Mouse (Mus musculus): ENCODE measurements at regions not wholly inside any gene's neighbourhood (a gene's known extent, or its start where the extent isn't known, plus 50 kb on each side); places are given as distances from the start of the nearest gene placed in this dataset.

DNA sequence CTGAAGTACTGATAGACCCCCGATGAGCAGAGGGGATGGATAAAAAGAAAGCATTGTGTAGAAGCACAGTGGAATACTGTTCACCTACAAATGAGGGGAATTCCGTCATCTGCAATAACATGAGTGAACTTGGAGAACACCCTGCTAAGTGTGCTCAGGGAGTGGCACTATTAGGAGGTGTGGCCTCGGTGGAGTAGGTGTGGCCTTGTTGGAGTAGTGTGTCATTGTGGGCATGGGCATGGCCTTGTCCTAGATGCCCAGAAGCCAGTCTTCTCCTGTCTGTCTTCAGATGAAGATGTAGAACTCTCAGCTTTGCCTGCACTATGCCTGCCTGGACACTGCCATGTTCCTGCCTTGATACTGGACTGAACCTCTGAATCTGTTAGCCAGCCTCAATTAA is 86.2 kb upstream of the Kl start:
- H3K27me3 ChIP-seq: no peaks in the 10 kb centered on the region
- 96% methylated on average over 3 of the region's 3 CpGs for WGBS
- H3K27ac ChIP-seq: no peak overlapping the region
- no peak overlapping the region for H3K4me2 ChIP-seq
- H3K9me3 ChIP-seq (replicated peaks): peaks cover 5% of the 10 kb centered on the region; the same call in 1 of the 2 replicates
- no peak overlapping the region for H3K9ac ChIP-seq
- H3K36me3 ChIP-seq: no peaks in the 10 kb centered on the region
- no peaks in the 10 kb centered on the region for H3K4me1 ChIP-seq
- ATAC-seq (replicated peaks; ENCODE audit: low FRiP score): no peak
- no peak overlapping the region for H3K4me3 ChIP-seq (replicated peaks)

- Histone ChIP-seq H3K27me3 (no peaks in the 10 kb centered on the region), H3K9ac (no peak overlapping the region), H3K4me1 (no peaks in the 10 kb centered on the region), H3K36me3 (no peaks in the 10 kb centered on the region), H3K4me3 (replicated peaks) (no peak overlapping the region), H3K4me2 (no peak overlapping the region), H3K27ac (no peak overlapping the region), H3K9me3 (replicated peaks) (peaks cover 5% of the 10 kb centered on the region; the same call in 1 of the 2 replicates)
- ATAC-seq (replicated peaks; ENCODE audit: low FRiP score): no peak
- 56% methylated on average over 4 of the region's 4 CpGs for WGBS
Measured at GRCm38 (mm10) chr5:150869954-150870353, 82.5 kb upstream of the Kl start.

GRCm38 (mm10) chr5:150878805-150879204 is 73.6 kb upstream of the Kl start:
- H3K36me3 ChIP-seq: no peaks in the 10 kb centered on the region
- H3K27ac ChIP-seq: peak overlapping the region; percentile 14; the same call in 1 of the 2 replicates
- H3K4me1 ChIP-seq: peaks cover 19% of the 10 kb centered on the region
- no peak for ATAC-seq (replicated peaks; ENCODE audit: low FRiP score)
- no peak overlapping the region for H3K4me3 ChIP-seq (replicated peaks)
- WGBS: 25% methylated on average over 4 of the region's 4 CpGs
- H3K9me3 ChIP-seq (replicated peaks): no peaks in the 10 kb centered on the region
- no peak overlapping the region for H3K9ac ChIP-seq
- H3K4me2 ChIP-seq: no peak overlapping the region
- H3K27me3 ChIP-seq: no peaks in the 10 kb centered on the region

- Histone ChIP-seq H3K27ac (peak overlapping the region; percentile 64), H3K36me3 (no peaks in the 10 kb centered on the region), H3K4me1 (peaks cover 16% of the 10 kb centered on the region), H3K9me3 (replicated peaks) (0 out of 2 replicates have a peak, but pooled peaks cover 2% of the 10 kb centered on the region), H3K9ac (no peak overlapping the region), H3K4me2 (no peak overlapping the region), H3K4me3 (replicated peaks) (no peak overlapping the region), H3K27me3 (no peaks in the 10 kb centered on the region)
- ATAC-seq (replicated peaks; ENCODE audit: low FRiP score): 0 out of 2 replicates have a peak, but pooled peaks have one; percentile 33
- 63% methylated on average over 2 of the region's 2 CpGs for WGBS
Measured at GRCm38 (mm10) chr5:150883676-150884075, 68.7 kb upstream of the Kl start.

- ATAC-seq (replicated peaks; ENCODE audit: low FRiP score): no peak; the same call in 1 of the 2 replicates
Measured at GRCm38 (mm10) chr5:150890086-150890485, 62.3 kb upstream of the Kl start.

GRCm38 (mm10) chr5:150891262-150891940 is 61.0 kb upstream of the Kl start:
- ATAC-seq (replicated peaks; ENCODE audit: low FRiP score): no peak
- Histone ChIP-seq H3K4me2 (no peak overlapping the region), H3K4me1 (peaks cover 15% of the 10 kb centered on the region), H3K4me3 (replicated peaks) (no peak overlapping the region), H3K36me3 (no peaks in the 10 kb centered on the region), H3K27ac (no peak overlapping the region), H3K9me3 (replicated peaks) (0 out of 2 replicates have a peak, but pooled peaks cover 2% of the 10 kb centered on the region), H3K9ac (no peak overlapping the region), H3K27me3 (no peaks in the 10 kb centered on the region)
- 80% methylated on average over 7 of the region's 7 CpGs for WGBS

More at GRCm38 (mm10) chr5:150890086-150890485, 62.3 kb upstream of the Kl start:
- Histone ChIP-seq H3K27ac (no peak overlapping the region), H3K9ac (no peak overlapping the region), H3K27me3 (no peaks in the 10 kb centered on the region), H3K36me3 (no peaks in the 10 kb centered on the region), H3K4me1 (peaks cover 15% of the 10 kb centered on the region), H3K4me3 (replicated peaks) (no peak overlapping the region), H3K4me2 (no peak overlapping the region), H3K9me3 (replicated peaks) (0 out of 2 replicates have a peak, but pooled peaks cover 2% of the 10 kb centered on the region)
- WGBS: 87% methylated on average over 4 of the region's 4 CpGs

GRCm38 (mm10) chr5:150894049-150894738 is 58.2 kb upstream of the Kl start:
- H3K27ac ChIP-seq: peak overlapping the region; percentile 52

GRCm38 (mm10) chr5:150894739-150895085 is 57.7 kb upstream of the Kl start:
- 36% methylated on average over 4 of the region's 4 CpGs for WGBS
- Histone ChIP-seq H3K9ac (no peak overlapping the region), H3K4me1 (peaks cover 15% of the 10 kb centered on the region), H3K27me3 (no peaks in the 10 kb centered on the region), H3K4me2 (no peak overlapping the region), H3K27ac (peak overlapping the region; percentile 52), H3K4me3 (replicated peaks) (no peak overlapping the region), H3K9me3 (replicated peaks) (no peaks in the 10 kb centered on the region), H3K36me3 (no peaks in the 10 kb centered on the region)
- no peak for ATAC-seq (replicated peaks; ENCODE audit: low FRiP score)

More at GRCm38 (mm10) chr5:150894049-150894738, 58.2 kb upstream of the Kl start:
- H3K4me2 ChIP-seq: no peak overlapping the region
- H3K27me3 ChIP-seq: no peaks in the 10 kb centered on the region
- H3K4me3 ChIP-seq (replicated peaks): no peak overlapping the region
- H3K9ac ChIP-seq: no peak overlapping the region
- no peaks in the 10 kb centered on the region for H3K36me3 ChIP-seq
- peak; percentile 83 for ATAC-seq (replicated peaks; ENCODE audit: low FRiP score)
- no peaks in the 10 kb centered on the region for H3K9me3 ChIP-seq (replicated peaks)
- H3K4me1 ChIP-seq: peaks cover 15% of the 10 kb centered on the region
- WGBS: 12% methylated on average over 3 of the region's 3 CpGs

- Histone ChIP-seq H3K9me3 (replicated peaks) (no peaks in the 10 kb centered on the region), H3K36me3 (no peaks in the 10 kb centered on the region), H3K4me3 (replicated peaks) (no peak overlapping the region), H3K4me1 (no peaks in the 10 kb centered on the region), H3K27ac (no peak overlapping the region), H3K27me3 (no peaks in the 10 kb centered on the region), H3K4me2 (no peak overlapping the region), H3K9ac (no peak overlapping the region)
- WGBS: 82% methylated on average over 3 of the region's 3 CpGs
- ATAC-seq (replicated peaks; ENCODE audit: low FRiP score): no peak
Measured at GRCm38 (mm10) chr5:150901661-150902060, 50.7 kb upstream of the Kl start.

Data from kidney, embryonic 15.5 days (tissue).